Mouse (Mus musculus): Measurements from ENCODE around the gene Plxna2.

DNA sequence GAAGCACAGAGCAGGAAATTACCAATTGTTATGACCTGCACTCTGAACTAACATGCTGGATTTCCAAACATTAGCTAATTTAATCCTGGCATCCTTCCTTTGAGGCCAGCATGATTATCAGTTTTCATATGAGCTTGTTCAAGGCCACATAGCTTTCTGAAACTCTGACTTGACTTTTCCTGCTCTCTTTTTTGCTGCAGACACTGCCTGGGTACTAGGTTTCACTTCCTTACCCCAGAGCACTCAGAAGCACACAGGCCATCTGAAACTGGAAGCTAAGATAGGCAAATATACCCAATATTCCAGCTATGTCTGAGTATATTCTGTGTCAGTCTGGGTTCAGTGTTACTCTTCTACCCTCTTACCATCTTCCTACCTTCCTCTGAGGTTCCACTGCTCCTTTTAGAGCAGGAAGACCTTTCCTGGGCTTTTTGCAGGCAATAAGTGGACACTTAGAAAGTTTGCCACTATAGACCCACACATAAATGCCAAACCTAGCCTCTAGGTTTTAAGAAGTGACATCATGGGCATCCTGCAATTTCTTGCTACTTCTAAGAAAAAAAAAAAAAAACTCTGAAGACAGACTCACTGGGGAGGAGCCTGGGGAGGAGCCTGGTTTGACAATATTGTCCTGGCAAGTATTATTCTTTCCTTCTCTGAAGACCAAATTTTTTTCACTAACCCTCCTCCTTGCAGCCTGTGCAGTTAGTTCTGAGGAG lies 157.8 kb downstream of the Plxna2 start:
- TF ChIP-seq POLR2A (IDR thresholded peaks at IDR 0.05; ENCODE audit: extremely low read depth, insufficient read depth, low read length): no peak
- TF ChIP-seq CTCF (IDR thresholded peaks at IDR 0.05; ENCODE audit: low read depth, low read length): no peak
